Mouse (Mus musculus): ENCODE measurements around the gene Try5.
"Not testable (repeated sequence)": the region's sequence is repeated elsewhere in the genome, so short reads cannot be mapped to it uniquely, and the experiment has no call there.

The Try5 gene

GRCm38 (mm10) chr6:41316741-41317140, at the start of gene Try5:
TSS of gene Try5 (minus strand) at chr6:41316841.
- not testable (repeated sequence) for DNase-seq (ENCODE audit: inconsistent ontology term)

GRCm38 (mm10) chr6:41353932-41354331, 37.3 kb upstream of the Try5 start, which contains the start of gene Try10:
TSS of gene Try10 (plus strand) at chr6:41354105.
- no peak for DNase-seq (ENCODE audit: inconsistent ontology term)

- DNase-seq (ENCODE audit: inconsistent ontology term), result no peak
Observed at GRCm38 (mm10) chr6:41301969-41302368, 14.7 kb downstream of the Try5 start, which contains the start of gene Try4. TSS of gene Try4 (plus strand) at chr6:41302269.

- no peak for DNase-seq (ENCODE audit: inconsistent ontology term)
Observed at GRCm38 (mm10) chr6:41298255-41298654, 18.4 kb downstream of the Try5 start.

GRCm38 (mm10) chr6:41266140-41266539, 50.5 kb downstream of the Try5 start:
- DNase-seq (ENCODE audit: inconsistent ontology term), result no peak

- peak; percentile 20 for DNase-seq (ENCODE audit: inconsistent ontology term)
Observed at GRCm38 (mm10) chr6:41262796-41263195, 53.8 kb downstream of the Try5 start.

All from Muller cell, postnatal 12 days (primary cell).